Mouse (Mus musculus) spleen, adult 2 months (tissue): ENCODE measurements at regions not wholly inside any gene's neighbourhood (a gene's known extent, or its start where the extent isn't known, plus 50 kb on each side); places are given as distances from the start of the nearest gene placed in this dataset.

Experiments used
- CTCF ChIP-seq: fragments of 200-500 bp; IDR thresholded peaks from 2 replicates; pipeline ENCODE4 v1.5.1; 2011; ENCODE audit warnings: mild to moderate bottlenecking, inconsistent platforms; ENCODE audit not compliant: insufficient read depth, insufficient read length, insufficient replicate concordance; ENCODE audit errors: extremely low read depth
- POLR2A ChIP-seq: fragments of 200-500 bp; IDR thresholded peaks from 2 replicates; pipeline ENCODE4 v1.6.1; 2011; ENCODE audit warnings: low read depth, low read length, inconsistent platforms

DNA sequence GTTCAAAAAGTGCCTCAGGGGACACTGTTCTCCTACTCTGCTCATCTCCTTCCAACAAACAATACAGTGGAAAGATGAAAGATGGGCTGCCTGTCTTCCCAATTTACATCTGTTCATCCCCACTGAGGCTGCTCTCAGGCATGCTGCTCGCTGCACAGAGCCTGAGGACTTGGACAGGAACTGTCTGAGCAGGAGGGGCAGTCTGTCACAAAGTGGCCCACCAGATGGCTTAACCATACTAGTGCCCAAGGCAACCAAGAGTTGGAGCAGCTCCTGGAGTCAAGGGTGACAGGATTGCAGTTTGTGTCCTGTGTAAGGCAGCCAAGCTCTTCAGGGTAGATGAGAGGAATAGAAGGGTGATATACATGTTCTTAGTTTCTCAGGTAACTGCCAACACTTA lies 388.3 kb upstream of the Zfp703 start:
- TF ChIP-seq POLR2A (no peak), CTCF (no peak)
